16 mouse cellular contexts compared by ENCODE assay signal in genomic region chr13:32465787-32466186, GRCm38 (mm10).
DNase-seq lines count a peak whose midpoint lies in the region; ATAC-seq and TF ChIP-seq lines count a peak whose summit lies in the region.
"Had no signal": no experiment of that assay in that cellular context is flagged by ENCODE, and none has a peak within 500 bp of the region (broad histone marks: within the 10 kb centered on the region; RNA-seq: fewer than 3 reads in every experiment).

No protein-coding gene starts in this region.

- H3K9me3 ChIP-seq in liver, postnatal 0 days (ENCODE audit: low read length): no peaks in the 10 kb centered on the region
- H3K9me3 ChIP-seq: embryonic facial prominence, embryonic 15.5 days; heart, embryonic 15.5 days; liver, embryonic 12.5 days; midbrain, embryonic 12.5 days; neural tube, embryonic 13.5 days had no signal

- peaks cover 1% of the 10 kb centered on the region; the same call in 1 of the 2 replicates for H3K4me1 ChIP-seq in liver, adult 2 months (ENCODE audit: control insufficient read depth, insufficient read depth, low read length)
- no peaks in the 10 kb centered on the region for H3K4me1 ChIP-seq in liver, postnatal 0 days (ENCODE audit: insufficient read depth)
- H3K4me1 ChIP-seq: heart, embryonic 15.5 days; liver, embryonic 12.5 days; neural tube, embryonic 13.5 days had no signal

- H3K9ac ChIP-seq in liver, adult 2 months (ENCODE audit: low read depth, low read length): no peak overlapping the region
- H3K9ac ChIP-seq in liver, postnatal 0 days (replicated peaks): no peak overlapping the region
- H3K9ac ChIP-seq: embryonic facial prominence, embryonic 15.5 days; heart, embryonic 15.5 days; liver, embryonic 12.5 days; midbrain, embryonic 12.5 days; neural tube, embryonic 13.5 days had no signal

- no peak overlapping the region for H3K27ac ChIP-seq in liver, adult 2 months (replicated peaks; ENCODE audit: insufficient read depth, low read depth, low read length)
- H3K27ac ChIP-seq in liver, postnatal 0 days (ENCODE audit: low read depth): no peak overlapping the region
- H3K27ac ChIP-seq: embryonic facial prominence, embryonic 15.5 days; heart, embryonic 15.5 days; liver, embryonic 12.5 days; midbrain, embryonic 12.5 days; neural tube, embryonic 13.5 days had no signal

- no peaks in the 10 kb centered on the region for H3K27me3 ChIP-seq in liver, adult 2 months (ENCODE audit: control insufficient read depth, insufficient read depth, low read length)
- no peaks in the 10 kb centered on the region for H3K27me3 ChIP-seq in liver, postnatal 0 days (ENCODE audit: insufficient read depth, low read length)
- H3K27me3 ChIP-seq: embryonic facial prominence, embryonic 15.5 days; heart, embryonic 15.5 days; liver, embryonic 12.5 days; midbrain, embryonic 12.5 days; neural tube, embryonic 13.5 days had no signal

- no peak overlapping the region for H3K4me2 ChIP-seq in liver, postnatal 0 days (ENCODE audit: low read depth, low read length)
- H3K4me2 ChIP-seq: embryonic facial prominence, embryonic 15.5 days; heart, embryonic 15.5 days; liver, embryonic 12.5 days; midbrain, embryonic 12.5 days; neural tube, embryonic 13.5 days had no signal

- no peak for TF ChIP-seq CTCF in liver, adult 2 months (IDR thresholded peaks at IDR 0.05; ENCODE audit: low read depth, low read length)
- no peak for TF ChIP-seq CTCF in liver, postnatal 0 days (IDR thresholded peaks at IDR 0.05; ENCODE audit: low read depth)
- TF ChIP-seq CTCF in brain, embryonic 14.5 days (IDR thresholded peaks at IDR 0.05; ENCODE audit: borderline replicate concordance, extremely low read depth, insufficient read depth, insufficient read length): no peak

- TF ChIP-seq POLR2A in liver, adult 2 months (IDR thresholded peaks at IDR 0.05; ENCODE audit: extremely low read depth, insufficient read depth, low read length): no peak
- no peak for TF ChIP-seq POLR2A in brain, embryonic 14.5 days (IDR thresholded peaks at IDR 0.05; ENCODE audit: borderline replicate concordance, extremely low read depth, insufficient read depth, insufficient read length, poor library complexity, severe bottlenecking)

- no peak for ATAC-seq in liver, postnatal 0 days
- ATAC-seq: forebrain, embryonic 16.5 days; liver, embryonic 12.5 days had no signal

- H3K36me3 ChIP-seq in liver, adult 2 months (ENCODE audit: control insufficient read depth, insufficient read depth, low read length): no peaks in the 10 kb centered on the region
- no peaks in the 10 kb centered on the region for H3K36me3 ChIP-seq in liver, postnatal 0 days (replicated peaks; ENCODE audit: insufficient read depth, low read length)
- H3K36me3 ChIP-seq: embryonic facial prominence, embryonic 15.5 days; heart, embryonic 15.5 days; liver, embryonic 12.5 days; midbrain, embryonic 12.5 days; neural tube, embryonic 13.5 days had no signal

- no peak overlapping the region for H3K4me3 ChIP-seq in liver, adult 2 months (ENCODE audit: insufficient read depth, low read depth, low read length)
- no peak overlapping the region for H3K4me3 ChIP-seq in liver, postnatal 0 days (ENCODE audit: low read depth, low read length)
- H3K4me3 ChIP-seq: embryonic facial prominence, embryonic 15.5 days; heart, embryonic 15.5 days; liver, embryonic 12.5 days; midbrain, embryonic 12.5 days; neural tube, embryonic 13.5 days had no signal

- no peaks in the 10 kb centered on the region for H3K79me2 ChIP-seq in liver, adult 2 months (ENCODE audit: control insufficient read depth, insufficient read depth, low read length)

- peak; percentile 26 for DNase-seq in embryo, embryonic 10 days (ENCODE audit: low spot score)
- DNase-seq in embryo, embryonic 9.5 days (ENCODE audit: extremely low spot score): no peak
- DNase-seq in liver, adult 2 months (ENCODE audit: extremely low read depth, low read depth, low spot score): peak; percentile 5
- DNase-seq in liver, postnatal 0 days: no peak
- DNase-seq in brain, embryonic 14.5 days (ENCODE audit: low read depth): peak; percentile 42
- peak; percentile 12 to 20 for DNase-seq in kidney, postnatal 36 days
- DNase-seq in urinary bladder, postnatal 14 days (ENCODE audit: low spot score): no peak
- DNase-seq in gastrocnemius, postnatal 4 days (ENCODE audit: low spot score in 2 of 2): no peak
- DNase-seq: cerebellum, adult 18-20 months; gastrocnemius, postnatal 14 days had no signal

- WGBS in liver, adult 2 months: 59% methylated on average over 5 of the region's 5 CpGs
- 32% methylated on average over 5 of the region's 5 CpGs for WGBS in liver, postnatal 0 days (ENCODE audit: insufficient replicate concordance)

- no peak for TF ChIP-seq EP300 in liver, postnatal 0 days (IDR thresholded peaks at IDR 0.05; ENCODE audit: low read depth)

Comparison
In these comparisons a context has a peak if more than half of its experiments do, and no peak if none do; other contexts are left out.
1. DNase-seq: peak in embryo, embryonic 10 days (single experiment), liver, adult 2 months (single experiment), brain, embryonic 14.5 days (single experiment) and kidney, postnatal 36 days (2 of 2); none in embryo, embryonic 9.5 days (single experiment), liver, postnatal 0 days (single experiment), urinary bladder, postnatal 14 days (single experiment) and gastrocnemius, postnatal 4 days (0 of 2).